Mouse (Mus musculus) forelimb bud, embryonic 11.5 days (tissue): ENCODE measurements around the gene Catsper1.

Experiments
- DNase-seq: peaks from one replicate; pipeline ENCODE4 v3.0.0-alpha.2; 2012; ENCODE audit warnings: low read depth, low spot score

Catsper1 gene

GRCm38 (mm10) chr19:5353609-5354008 is 18.1 kb downstream of the Catsper1 start:
- no peak for DNase-seq

- no peak for DNase-seq
These were observed 20.5 kb downstream of the Catsper1 start for GRCm38 (mm10) chr19:5356080-5356479.

GRCm38 (mm10) chr19:5362186-5362585 is 26.6 kb downstream of the Catsper1 start:
- no peak for DNase-seq

DNA sequence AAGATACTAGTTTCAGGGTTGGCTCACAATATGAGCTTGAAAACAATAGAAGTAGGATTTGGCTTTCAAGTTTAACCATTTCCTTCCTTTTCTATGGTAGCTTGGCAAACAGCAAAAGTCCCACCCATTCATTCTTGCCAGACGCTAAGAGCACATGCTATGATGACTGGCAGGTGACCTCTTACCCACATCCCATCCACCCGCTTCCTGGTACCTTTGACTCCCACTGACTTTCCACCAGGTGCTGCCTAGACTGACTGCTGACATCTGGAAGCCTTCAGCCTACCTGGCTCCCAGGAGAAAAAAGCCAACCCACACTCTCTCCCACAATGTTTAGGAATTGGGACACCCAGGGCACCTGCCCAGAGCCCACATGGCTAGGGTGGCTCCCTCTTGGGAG is 28.6 kb downstream of the Catsper1 start:
- DNase-seq, result no peak

- no peak for DNase-seq
These were observed 30.2 kb downstream of the Catsper1 start for GRCm38 (mm10) chr19:5365751-5366150.

GRCm38 (mm10) chr19:5366175-5367052 is 30.9 kb downstream of the Catsper1 start, which contains the start of gene Eif1ad:
TSS of gene Eif1ad (plus strand) at chr19:5366741.
- DNase-seq, result peak; percentile 97

DNA sequence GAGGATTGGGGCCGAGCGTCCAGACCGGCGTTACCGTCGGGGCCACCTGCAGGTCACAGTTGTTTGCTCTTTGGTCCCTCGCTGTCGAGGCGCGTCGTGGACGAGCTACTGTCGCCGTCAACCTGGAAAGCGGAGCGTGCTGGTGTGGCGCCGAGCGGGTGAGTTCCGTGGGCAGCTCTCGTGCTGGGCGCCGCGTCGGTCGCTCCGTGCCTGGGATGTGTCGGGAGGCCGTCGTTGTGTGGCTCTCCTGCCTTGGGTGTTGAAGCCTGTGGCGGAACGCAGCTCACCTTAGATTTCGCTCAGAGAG is 31.5 kb downstream of the Catsper1 start, which contains the start of gene Banf1:
Gene Banf1 (minus strand): TSS at position 116 of the 307 bp plus-strand sequence.
- no peak for DNase-seq

- no peak for DNase-seq
These were observed 31.9 kb downstream of the Catsper1 start for GRCm38 (mm10) chr19:5367455-5367854.

DNA sequence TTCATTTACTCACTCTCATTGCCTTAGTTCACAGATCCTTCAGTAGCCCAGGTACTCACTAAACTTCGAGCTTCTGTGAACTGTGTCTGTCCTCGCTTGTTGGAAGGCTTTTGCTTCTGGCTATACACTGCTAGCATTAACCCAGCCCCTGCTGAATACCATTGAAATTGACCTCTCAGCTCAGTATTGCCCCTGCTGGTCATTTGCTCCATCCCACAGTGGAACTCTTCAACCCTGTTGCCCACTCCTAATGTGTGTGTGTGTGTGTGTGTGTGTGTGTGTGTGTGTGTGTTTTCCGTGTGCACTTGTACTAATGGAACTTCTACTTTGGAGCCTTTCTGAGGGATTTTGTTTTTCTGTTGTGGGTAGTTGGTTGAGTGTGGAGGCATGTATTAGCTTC is 35.4 kb downstream of the Catsper1 start:
- DNase-seq, result no peak

DNA sequence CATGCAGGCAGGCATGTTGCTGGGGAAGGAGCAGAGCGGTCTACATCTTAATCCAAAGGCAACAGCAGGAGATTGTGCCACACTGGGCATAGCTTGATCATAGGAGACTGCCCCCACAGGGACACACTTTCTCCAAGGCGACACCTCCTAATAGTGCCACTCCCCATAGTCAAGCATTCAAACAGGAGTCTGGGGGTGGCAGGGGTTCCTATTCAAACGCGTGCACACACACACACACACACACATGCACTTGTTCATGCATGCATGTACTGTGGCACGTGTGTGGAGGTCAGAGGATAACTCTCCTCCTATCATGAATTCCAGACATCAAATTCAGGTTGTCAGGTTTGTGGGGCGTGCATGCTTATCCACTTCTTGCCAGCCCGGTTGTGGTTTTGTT is 37.2 kb downstream of the Catsper1 start:
- no peak for DNase-seq

- DNase-seq, result no peak
These were observed 38.6 kb downstream of the Catsper1 start for GRCm38 (mm10) chr19:5374177-5374576.

DNA sequence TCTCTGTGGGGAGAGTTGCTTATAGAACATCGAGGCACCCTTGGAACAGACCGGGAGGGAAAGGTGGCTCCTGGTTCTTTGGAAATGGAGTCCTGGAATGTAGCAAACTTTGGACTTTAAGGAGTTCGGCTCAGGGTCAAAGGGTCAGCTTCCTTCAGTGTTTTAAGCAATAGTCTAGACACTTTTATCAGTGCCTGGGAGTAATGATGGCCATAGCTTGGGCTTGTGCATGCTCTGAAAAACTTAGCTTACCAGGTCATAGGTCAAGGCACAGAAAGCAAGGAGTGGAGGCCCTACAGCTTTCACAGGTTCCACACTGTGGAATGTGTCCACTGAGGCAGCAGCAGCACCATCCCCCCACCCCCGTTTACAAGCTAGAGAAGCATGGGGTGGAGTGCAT is 39.2 kb downstream of the Catsper1 start:
- DNase-seq, result no peak

DNA sequence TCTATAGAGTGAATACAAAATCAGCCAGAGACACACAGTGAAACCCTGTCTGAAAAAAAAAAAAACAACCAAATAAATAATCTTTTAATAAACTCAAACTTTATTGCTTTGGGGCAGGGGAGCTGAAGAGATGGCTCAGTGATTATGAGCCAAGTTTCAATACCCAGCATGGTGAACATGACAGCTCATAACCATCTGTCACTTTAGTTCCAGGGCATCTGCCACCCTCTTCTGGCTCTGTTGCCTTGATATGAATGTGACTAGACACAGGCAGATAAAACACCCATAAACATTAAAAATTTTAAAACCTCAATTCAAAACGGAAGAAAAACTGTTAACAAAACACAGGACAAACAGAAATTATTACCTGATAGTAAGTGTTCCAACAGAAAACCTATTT is 41.9 kb downstream of the Catsper1 start:
- DNase-seq, result no peak

- no peak for DNase-seq
These were observed 47.8 kb downstream of the Catsper1 start for GRCm38 (mm10) chr19:5383326-5383725.

DNA sequence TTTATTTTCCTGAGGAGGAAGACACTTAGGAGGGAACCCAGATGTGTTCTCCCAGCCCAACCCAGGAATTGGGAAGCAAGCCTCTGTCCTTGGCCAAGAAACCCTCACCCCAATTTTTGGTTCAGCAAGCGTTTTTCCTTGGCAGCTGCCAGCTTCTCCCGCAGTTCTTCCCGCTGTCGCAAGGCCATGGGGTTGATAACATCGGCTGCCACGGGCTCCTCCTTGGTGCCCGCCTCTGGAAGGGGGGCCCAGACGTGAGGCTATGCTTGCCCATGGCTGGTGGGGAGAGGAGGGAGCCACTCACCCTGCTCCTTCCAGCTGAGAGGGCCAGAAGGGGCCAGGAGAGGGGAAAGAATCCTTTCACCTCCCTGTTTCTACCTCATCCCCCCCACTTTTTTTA is 49.2 kb downstream of the Catsper1 start:
- no peak for DNase-seq

GRCm38 (mm10) chr19:5388011-5388441 is 52.5 kb downstream of the Catsper1 start:
- DNase-seq, result no peak

- DNase-seq, result peak; percentile 95
These were observed 53.2 kb downstream of the Catsper1 start, which contains the start of gene Sart1 for GRCm38 (mm10) chr19:5388588-5389242. TSS of gene Sart1 (minus strand) at chr19:5388703.

DNA sequence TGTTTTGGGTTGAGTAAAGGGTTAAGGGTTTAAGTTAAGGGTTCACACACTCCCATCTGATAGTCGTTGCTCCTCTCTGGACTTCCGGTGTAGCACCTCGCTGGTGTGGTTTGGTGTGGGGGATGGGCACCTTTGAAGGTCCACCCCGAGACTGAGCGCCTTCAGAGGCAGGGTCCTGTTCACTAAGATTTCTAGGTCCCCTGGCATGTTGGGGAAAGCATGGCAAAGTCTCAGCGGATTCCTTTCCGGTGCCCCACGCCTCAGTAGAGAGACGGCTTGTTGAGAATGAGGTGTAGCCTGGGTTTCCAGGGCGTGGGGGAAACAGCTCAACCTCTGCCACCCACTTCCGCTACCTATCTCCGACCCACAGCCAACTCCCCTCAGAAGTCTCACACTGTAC is 54.1 kb downstream of the Catsper1 start:
- no peak for DNase-seq

DNA sequence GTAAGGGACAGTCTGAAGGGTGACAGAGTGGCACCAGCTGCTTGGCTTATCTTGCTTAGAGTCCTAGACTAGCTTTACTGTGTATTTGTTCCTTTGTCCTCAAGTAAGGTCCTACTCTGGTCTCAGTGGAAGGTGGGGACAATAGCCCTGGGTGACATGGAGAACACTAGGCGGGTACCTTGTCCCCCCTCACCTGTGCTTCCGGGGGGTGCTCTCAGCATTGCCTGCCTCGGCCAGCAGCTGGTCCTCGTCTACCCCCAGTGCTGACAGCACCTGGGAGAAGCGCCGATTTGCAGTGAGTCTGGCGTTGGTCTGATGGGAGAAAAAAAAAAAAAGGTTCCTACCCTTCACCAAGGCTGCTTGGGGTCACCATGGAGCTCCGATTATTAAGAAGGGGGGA is 54.9 kb downstream of the Catsper1 start:
- DNase-seq, result no peak

DNA sequence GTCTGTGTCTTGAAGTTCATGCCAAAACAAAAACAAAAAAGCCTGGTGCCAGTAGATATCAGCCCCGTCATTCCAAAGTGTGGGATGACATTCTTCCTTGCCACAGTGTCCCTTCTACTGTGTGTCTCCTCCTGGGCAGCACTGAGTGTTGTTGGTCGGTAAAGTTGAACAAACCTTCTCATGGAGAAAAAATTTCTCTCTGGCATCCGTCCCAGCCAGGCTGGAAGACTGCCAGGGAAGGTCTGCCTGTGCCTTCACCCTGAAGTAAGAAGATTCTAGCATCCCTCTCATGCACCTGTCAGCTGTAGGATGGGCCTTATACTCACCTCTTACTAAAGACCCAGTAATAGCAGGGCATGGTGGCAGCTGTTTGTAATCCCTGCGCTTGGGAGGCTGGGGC is 57.4 kb downstream of the Catsper1 start:
- DNase-seq, result no peak
